Mouse (Mus musculus) kidney, adult 2 months (tissue): ENCODE measurements around the gene Vamp5. TPM values are rescaled to one million over a fixed set of nuclear protein-coding genes. Genes with fewer than 3 reads are reported as not detected.
A peak's percentile ranks its signal among the peaks of the same experiment; 100 is the strongest.

ENCODE experiments used
- DNase-seq: peaks from one replicate; pipeline ENCODE4 v3.0.0; 2021
- H3K27ac ChIP-seq: fragments of 200-500 bp; 2 replicates; pipeline ENCODE4 v1.5.1; 2012; ENCODE audit warnings: low read depth, low read length, control low read depth, inconsistent platforms; ENCODE audit not compliant: insufficient read depth
- H3K27me3 ChIP-seq: fragments of 200-500 bp; replicated peaks from 2 replicates; pipeline ENCODE4 v1.6.1; 2012; ENCODE audit warnings: mild to moderate bottlenecking, moderate library complexity, low read length, inconsistent platforms; ENCODE audit not compliant: control insufficient read depth, insufficient read depth
- H3K36me3 ChIP-seq: fragments of 200-500 bp; 2 replicates; pipeline ENCODE4 v1.6.1; 2012; ENCODE audit warnings: mild to moderate bottlenecking, moderate library complexity, low read length, inconsistent platforms; ENCODE audit not compliant: control insufficient read depth, insufficient read depth
- H3K4me1 ChIP-seq: fragments of 200-500 bp; 2 replicates; pipeline ENCODE4 v1.6.1; 2011; ENCODE audit warnings: low read length; ENCODE audit not compliant: control insufficient read depth, insufficient read depth
- H3K4me3 ChIP-seq: fragments of 200-500 bp; 2 replicates; pipeline ENCODE4 v1.5.1; 2011; ENCODE audit warnings: mild to moderate bottlenecking, low read depth, low read length, control low read depth; ENCODE audit not compliant: insufficient read depth
- CTCF ChIP-seq: fragments of 200-500 bp; conservative IDR thresholded peaks from 2 replicates; pipeline ENCODE4 v1.5.1; 2011; ENCODE audit warnings: low read depth, mild to moderate bottlenecking, control low read depth, low read length, moderate library complexity, mixed read lengths; ENCODE audit not compliant: insufficient read depth, insufficient read length
- POLR2A ChIP-seq: fragments of 200-500 bp; IDR thresholded peaks from one replicate; pipeline ENCODE4 v1.6.1; 2011; ENCODE audit warnings: low read depth, low read length, control low read depth
- WGBS: fragments of 180-500 bp; shearing (Covaris S2); methylation state at CpG from one replicate; pipeline ENCODE4 v1.1.7; 2018; 5-methylcytosine and 5-hydroxymethylcytosine counted together
- polyA plus RNA-seq: library from polyadenylated mRNA; depleted of rRNA; stranded (reverse); fragments of >200 nt; gene quantifications from 2 replicates; pipeline ENCODE4 v1.2.3, GENCODE M21; 2012

Gene Vamp5
- polyA plus RNA-seq, 1 experiment, result 60.1 TPM

DNA sequence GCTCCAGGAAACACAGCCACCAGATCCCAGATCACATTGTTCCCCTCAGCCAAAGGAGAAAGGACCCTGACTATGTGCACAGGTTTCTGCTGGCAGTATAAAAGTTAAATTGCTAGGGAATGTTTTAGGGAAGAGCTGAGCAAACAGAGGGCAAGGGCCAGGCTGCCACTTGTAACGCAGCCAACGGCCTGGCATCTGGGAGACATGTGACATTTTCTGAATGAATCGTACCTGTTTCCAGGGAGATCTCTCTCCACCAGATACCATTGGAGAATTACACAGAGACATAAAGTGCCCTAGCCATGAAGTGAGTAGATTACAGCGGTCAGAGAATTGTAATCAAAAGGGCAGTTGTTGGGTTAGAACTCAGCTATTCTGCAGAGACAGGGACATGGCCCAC, 7.1 kb downstream of the Vamp5 start:
- Histone ChIP-seq H3K36me3 (no peaks in the 10 kb centered on the region), H3K4me3 (no peak overlapping the region), H3K27ac (no peak overlapping the region; the same call in 1 of the 2 replicates), H3K27me3 (no peaks in the 10 kb centered on the region), H3K4me1 (peaks cover 9% of the 10 kb centered on the region)
- peak; percentile 73 for DNase-seq
- 34% methylated on average over 4 of the region's 4 CpGs for whole genome bisulfite sequencing
- TF ChIP-seq POLR2A (no peak), CTCF (no peak)

DNA sequence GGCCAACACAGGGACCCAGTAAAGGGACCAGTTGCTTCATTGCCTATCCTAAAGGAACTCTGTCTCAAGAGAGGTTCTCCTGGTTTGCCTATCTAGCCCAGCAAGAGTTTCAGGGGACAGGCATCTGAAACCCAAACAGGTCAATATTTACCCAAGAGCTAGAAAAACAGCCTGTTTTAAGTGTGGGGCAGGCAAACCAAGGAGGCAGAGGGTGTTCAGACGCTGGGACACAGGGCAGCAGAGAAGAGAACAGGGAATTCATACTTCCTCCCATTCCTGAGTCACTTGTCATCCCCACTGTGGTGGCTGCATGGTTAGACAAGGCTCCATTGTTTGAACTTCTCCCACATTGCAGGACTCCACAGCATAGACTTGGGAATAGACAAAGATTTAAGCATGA, 8.7 kb downstream of the Vamp5 start:
- 43% methylated on average over 1 of the region's 1 CpGs for WGBS
- Histone ChIP-seq H3K4me3 (no peak overlapping the region), H3K4me1 (peaks cover 9% of the 10 kb centered on the region), H3K36me3 (no peaks in the 10 kb centered on the region), H3K27me3 (no peaks in the 10 kb centered on the region), H3K27ac (peak overlapping the region; percentile 64)
- DNase-seq, result no peak
- TF ChIP-seq CTCF (no peak), POLR2A (no peak)

DNA sequence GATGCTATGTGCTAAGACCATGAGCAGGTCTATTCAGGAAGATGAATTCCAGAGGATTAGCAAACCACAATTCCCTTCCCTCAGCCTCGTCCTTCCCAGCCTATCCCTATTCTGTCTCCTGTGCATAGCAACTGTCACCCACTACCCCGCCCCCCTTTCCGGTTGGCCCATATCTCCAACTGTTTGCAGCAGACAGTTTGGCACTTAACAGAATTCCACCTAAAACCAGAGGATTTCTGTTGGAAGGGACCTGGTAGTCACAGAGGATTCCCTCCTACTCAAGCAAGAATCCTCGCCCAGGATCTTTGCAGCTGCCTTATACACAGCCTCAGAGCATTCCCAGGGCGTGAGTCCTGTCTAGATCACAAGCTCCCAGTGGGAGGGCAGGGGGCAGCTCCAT, 9.1 kb downstream of the Vamp5 start:
- Histone ChIP-seq H3K27ac (peak overlapping the region; percentile 64), H3K4me3 (no peak overlapping the region), H3K4me1 (peaks cover 12% of the 10 kb centered on the region), H3K36me3 (no peaks in the 10 kb centered on the region), H3K27me3 (no peaks in the 10 kb centered on the region)
- peak; percentile 76 for DNase-seq
- no peak for TF ChIP-seq POLR2A
- no peak for TF ChIP-seq CTCF
- WGBS, result 70% methylated on average over 5 of the region's 5 CpGs

DNA sequence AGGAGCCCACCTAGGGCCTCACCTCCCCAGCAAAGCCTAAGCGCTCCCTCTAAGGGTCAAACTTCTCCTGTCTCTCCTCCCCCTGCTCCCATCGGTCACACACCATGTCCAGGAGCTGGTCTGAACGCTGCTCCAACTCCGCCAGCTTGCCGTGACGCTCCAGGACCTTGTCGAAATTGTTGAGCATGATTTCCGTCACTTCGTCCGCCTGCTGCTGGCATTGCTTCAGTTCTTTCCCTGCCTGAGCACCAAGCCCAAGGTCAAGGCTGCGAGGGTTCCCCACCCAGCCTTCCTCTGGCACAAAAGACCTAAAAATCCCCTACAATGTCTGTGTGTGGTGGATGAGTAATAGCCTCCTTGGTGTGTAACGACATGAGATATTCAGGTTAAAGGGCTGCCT, 10.2 kb downstream of the Vamp5 start:
- TF ChIP-seq CTCF (no peak), POLR2A (no peak)
- peak; percentile 58 for DNase-seq
- Histone ChIP-seq H3K4me1 (peaks cover 12% of the 10 kb centered on the region), H3K4me3 (no peak overlapping the region), H3K36me3 (no peaks in the 10 kb centered on the region), H3K27ac (no peak overlapping the region), H3K27me3 (no peaks in the 10 kb centered on the region)
- WGBS, result 72% methylated on average over 12 of the region's 12 CpGs

DNA sequence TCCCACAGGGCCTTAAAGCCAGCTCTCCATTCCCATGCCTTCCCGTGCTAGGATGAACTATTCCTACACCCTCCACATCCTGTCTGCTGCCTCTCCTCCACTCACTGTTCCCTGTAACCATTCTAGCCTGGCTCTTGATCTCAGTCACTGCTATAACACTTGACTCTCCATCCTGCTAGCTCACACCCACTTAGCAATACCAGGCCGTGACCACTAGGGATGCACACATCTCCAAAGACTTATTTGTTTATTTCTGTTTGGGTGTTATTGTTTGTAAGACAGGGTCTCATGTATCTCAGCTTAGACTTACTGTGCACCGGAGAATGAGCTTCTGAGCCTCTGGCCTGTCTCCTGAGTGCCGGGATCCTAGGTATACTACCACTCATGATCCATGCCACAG, 10.7 kb downstream of the Vamp5 start:
- 90% methylated on average over 4 of the region's 4 CpGs for WGBS

DNA sequence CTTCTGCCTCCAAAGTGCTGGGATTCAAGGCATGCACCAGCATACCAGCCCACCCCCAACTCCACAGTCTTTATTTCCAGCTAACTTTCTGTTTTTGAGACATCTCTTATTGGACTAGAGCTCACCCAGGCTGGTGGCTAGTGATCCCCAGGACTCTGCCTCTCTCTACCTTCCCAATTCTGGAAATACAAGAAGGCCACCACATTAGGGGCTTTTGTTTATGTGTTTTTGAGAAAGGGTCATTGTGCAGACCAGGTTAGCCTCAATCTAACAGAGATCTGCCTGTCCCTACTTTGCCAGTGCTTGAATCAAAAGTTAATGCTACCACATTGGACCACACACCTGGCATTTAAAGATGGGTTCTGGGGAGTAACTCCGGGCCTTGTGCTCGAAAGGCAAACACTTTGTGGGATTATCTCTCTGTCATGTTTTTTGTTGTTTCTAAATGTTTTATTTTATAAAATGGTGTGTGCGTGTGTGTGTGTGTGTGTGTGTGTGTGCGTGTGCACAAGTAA, 12.8 kb downstream of the Vamp5 start:
- no peak for DNase-seq
- Histone ChIP-seq H3K4me1 (peaks cover 3% of the 10 kb centered on the region; the same call in 1 of the 2 replicates), H3K27ac (no peak overlapping the region), H3K36me3 (no peaks in the 10 kb centered on the region), H3K4me3 (no peak overlapping the region), H3K27me3 (no peaks in the 10 kb centered on the region)
- 79% methylated on average over 4 of the region's 4 CpGs for WGBS
- no peak for TF ChIP-seq CTCF
- TF ChIP-seq POLR2A, result no peak

More for the DNA sequence above, 10.7 kb downstream of the Vamp5 start:
- Histone ChIP-seq H3K36me3 (no peaks in the 10 kb centered on the region), H3K27ac (no peak overlapping the region), H3K4me3 (no peak overlapping the region), H3K4me1 (peaks cover 12% of the 10 kb centered on the region), H3K27me3 (no peaks in the 10 kb centered on the region)
- TF ChIP-seq CTCF, result peak; percentile 29
- no peak for TF ChIP-seq POLR2A
- DNase-seq, result no peak

DNA sequence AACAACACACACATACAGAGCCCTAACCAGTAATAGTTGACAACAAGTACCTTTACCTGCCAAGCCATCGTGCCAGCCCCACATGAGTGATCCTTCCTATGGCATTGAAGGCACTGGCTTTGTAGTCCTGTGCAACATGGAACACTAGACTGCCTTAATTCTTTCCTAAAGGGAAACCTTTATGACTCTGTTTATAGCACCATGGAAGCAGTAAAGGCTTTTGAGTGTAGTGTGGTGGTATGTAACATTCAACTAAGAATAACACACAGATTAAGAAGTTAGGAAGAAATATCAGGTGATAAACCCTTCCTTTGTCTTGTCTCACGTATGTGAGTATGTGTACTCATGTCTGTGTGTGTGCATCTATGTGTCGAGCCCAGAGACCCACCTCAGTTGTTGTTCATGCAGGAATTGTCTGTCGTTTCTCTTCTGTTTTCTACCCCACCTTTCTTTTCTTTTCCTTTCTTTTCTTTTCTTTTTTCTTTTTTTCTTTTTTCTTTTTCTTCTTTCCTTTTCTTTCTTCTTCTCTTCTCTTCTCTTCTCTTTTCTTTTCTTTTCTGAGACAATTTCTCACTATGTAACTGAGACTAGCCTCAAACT, 13.3 kb downstream of the Vamp5 start, which contains the start of gene Rnf181:
TSS of gene Rnf181 (minus strand) at position 113 of the 600 bp plus-strand sequence.
- no peaks in the 10 kb centered on the region for H3K27me3 ChIP-seq
- WGBS, result 84% methylated on average over 4 of the region's 4 CpGs
- TF ChIP-seq POLR2A (no peak), CTCF (no peak)

More for the DNA sequence above, 13.3 kb downstream of the Vamp5 start, which contains the start of gene Rnf181:
- Histone ChIP-seq H3K27ac (no peak within 1 kb of the TSS), H3K4me3 (no peak within 1 kb of the TSS), H3K36me3 (no peaks in the 10 kb centered on the region), H3K4me1 (peaks cover 3% of the 10 kb centered on the region; the same call in 1 of the 2 replicates)
- DNase-seq, result no peak
